Mouse (Mus musculus) testis, adult 2 months (tissue): ENCODE results near the gene Inpp5f. TPM values are rescaled to one million over a fixed set of nuclear protein-coding genes. Genes with fewer than 3 reads are reported as not detected.

ENCODE experiments used
- H3K27ac ChIP-seq: fragments of 200-500 bp; 2 replicates; pipeline ENCODE4 v1.5.1; 2012; ENCODE audit warnings: low read depth, low read length; ENCODE audit not compliant: control insufficient read depth, insufficient read depth
- H3K27me3 ChIP-seq: fragments of 200-500 bp; 2 replicates; pipeline ENCODE4 v1.6.1; 2012; ENCODE audit warnings: mild to moderate bottlenecking, low read length, moderate library complexity; ENCODE audit not compliant: control insufficient read depth, insufficient read depth
- H3K36me3 ChIP-seq: fragments of 200-500 bp; 2 replicates; pipeline ENCODE4 v1.6.1; 2012; ENCODE audit warnings: mild to moderate bottlenecking, low read length; ENCODE audit not compliant: control insufficient read depth, insufficient read depth
- H3K4me1 ChIP-seq: fragments of 200-500 bp; 2 replicates; pipeline ENCODE4 v1.6.1; 2012; ENCODE audit warnings: low read length; ENCODE audit not compliant: control insufficient read depth, insufficient read depth
- H3K4me3 ChIP-seq: fragments of 200-500 bp; 2 replicates; pipeline ENCODE4 v1.5.1; 2012; ENCODE audit warnings: low read depth, mild to moderate bottlenecking, low read length, moderate library complexity, mixed read lengths; ENCODE audit not compliant: control insufficient read depth
- CTCF ChIP-seq: fragments of 200-500 bp; IDR thresholded peaks from 2 replicates; pipeline ENCODE4 v1.5.1; 2012; ENCODE audit warnings: low read depth, mild to moderate bottlenecking, inconsistent platforms, low read length, moderate library complexity; ENCODE audit not compliant: control insufficient read depth, insufficient read depth, insufficient replicate concordance
- POLR2A ChIP-seq: fragments of 200-500 bp; IDR thresholded peaks from 2 replicates; pipeline ENCODE4 v1.6.1; 2012; ENCODE audit warnings: low read depth, mild to moderate bottlenecking, inconsistent platforms, low read length, moderate library complexity; ENCODE audit not compliant: control insufficient read depth
- polyA plus RNA-seq: library from polyadenylated mRNA; depleted of rRNA; stranded (reverse); fragments of >200 nt; gene quantifications from 2 replicates; pipeline ENCODE4 v1.2.3, GENCODE M21; 2012

Inpp5f gene
- polyA plus RNA-seq, 1 experiment = 1.5 TPM

DNA sequence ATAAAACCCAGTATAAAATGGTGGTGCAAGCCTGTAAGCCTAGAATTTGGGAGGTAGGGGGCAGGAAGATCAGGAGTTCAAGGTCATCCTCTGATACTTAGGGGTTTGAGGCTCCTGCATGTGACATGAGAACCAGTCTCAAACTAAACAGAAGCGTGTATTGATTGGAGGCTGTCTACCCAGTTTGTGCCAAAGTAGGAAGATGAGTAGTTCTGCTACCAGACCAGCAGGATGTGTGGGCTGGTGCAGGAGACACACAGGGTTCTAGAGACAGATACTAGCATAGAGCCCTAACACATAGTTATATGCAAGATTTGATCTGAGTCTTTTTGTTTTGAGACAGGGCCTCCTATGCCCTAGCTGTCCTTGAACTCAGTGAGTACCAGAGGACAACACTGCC lies 9.1 kb downstream of the Inpp5f start:
- TF ChIP-seq CTCF (no peak), POLR2A (no peak)
- H3K4me3 ChIP-seq = no peak overlapping the region
- no peak overlapping the region for H3K27ac ChIP-seq
- no peaks in the 10 kb centered on the region for H3K27me3 ChIP-seq
- no peaks in the 10 kb centered on the region for H3K4me1 ChIP-seq
- no peaks in the 10 kb centered on the region for H3K36me3 ChIP-seq

DNA sequence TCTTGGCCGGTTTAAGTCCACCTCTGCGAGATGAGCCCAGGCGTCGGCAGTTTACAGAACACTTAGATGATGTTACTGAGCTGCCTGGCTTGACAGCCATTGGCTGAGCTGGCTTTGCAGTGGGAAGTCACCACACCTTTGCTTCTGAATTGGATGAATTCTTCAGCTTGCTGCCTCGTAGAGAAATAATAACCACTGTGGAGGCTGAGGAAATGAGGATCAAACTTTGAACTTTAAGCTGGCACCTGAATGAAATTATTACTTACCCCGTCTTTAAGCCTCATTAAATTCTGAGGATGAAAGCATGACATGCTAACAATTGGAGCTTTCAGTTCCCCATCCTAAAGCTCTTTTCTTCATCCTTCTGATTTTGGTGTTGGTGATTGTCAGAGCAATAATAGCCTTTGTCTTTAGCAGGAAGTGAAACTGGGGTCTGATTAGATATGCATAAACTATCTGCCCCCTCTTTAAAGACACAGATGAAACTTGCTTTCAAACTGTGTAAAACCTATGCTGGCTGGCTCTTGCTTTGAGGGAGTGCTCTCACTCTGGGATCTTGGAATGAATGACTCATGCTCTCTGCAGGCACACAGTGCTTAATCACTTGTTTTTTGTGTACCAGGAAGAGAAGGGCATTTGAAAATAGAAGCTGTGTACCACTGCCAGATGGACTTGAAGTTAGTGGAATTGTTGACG lies 11.3 kb downstream of the Inpp5f start:
- no peaks in the 10 kb centered on the region for H3K36me3 ChIP-seq
- H3K4me3 ChIP-seq = no peak overlapping the region
- H3K4me1 ChIP-seq = no peaks in the 10 kb centered on the region
- no peak for TF ChIP-seq POLR2A
- no peak for TF ChIP-seq CTCF
- 0 out of 2 replicates have a peak overlapping the region, but pooled peaks have one; percentile 21 for H3K27ac ChIP-seq
- no peaks in the 10 kb centered on the region for H3K27me3 ChIP-seq

GRCm38 (mm10) chr7:128622994-128623393 lies 11.9 kb downstream of the Inpp5f start:
- Histone ChIP-seq H3K4me3 (no peak overlapping the region), H3K27ac (no peak overlapping the region), H3K4me1 (no peaks in the 10 kb centered on the region), H3K36me3 (no peaks in the 10 kb centered on the region), H3K27me3 (no peaks in the 10 kb centered on the region)
- TF ChIP-seq POLR2A = no peak
- TF ChIP-seq CTCF = no peak

- TF ChIP-seq CTCF = no peak
- no peak for TF ChIP-seq POLR2A
- Histone ChIP-seq H3K4me1 (no peaks in the 10 kb centered on the region), H3K36me3 (no peaks in the 10 kb centered on the region), H3K27ac (no peak overlapping the region), H3K4me3 (no peak overlapping the region), H3K27me3 (no peaks in the 10 kb centered on the region)
Observed at GRCm38 (mm10) chr7:128625382-128625781, 14.3 kb downstream of the Inpp5f start.

DNA sequence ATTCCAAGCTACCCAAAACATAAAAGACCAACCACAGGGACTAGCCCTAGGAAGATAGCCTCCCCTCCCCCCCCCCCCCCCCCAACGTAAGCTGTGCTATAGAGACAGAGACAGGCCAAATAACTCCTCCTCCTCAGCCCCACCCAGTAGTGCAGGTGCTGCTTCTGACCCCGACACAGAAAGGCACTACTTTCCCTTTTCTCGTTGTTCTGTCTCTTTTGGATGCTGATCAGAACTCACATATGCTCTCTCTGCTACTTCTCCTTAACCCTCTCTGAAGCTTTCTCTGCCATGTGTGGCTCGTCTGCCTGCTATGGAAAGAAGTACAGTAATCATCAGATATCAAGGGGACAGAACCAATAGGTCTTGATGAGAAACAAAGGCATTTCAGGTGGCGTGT lies 15.5 kb downstream of the Inpp5f start:
- Histone ChIP-seq H3K4me1 (no peaks in the 10 kb centered on the region), H3K36me3 (no peaks in the 10 kb centered on the region), H3K27ac (no peak overlapping the region), H3K4me3 (no peak overlapping the region), H3K27me3 (no peaks in the 10 kb centered on the region)
- TF ChIP-seq POLR2A (no peak), CTCF (no peak)

DNA sequence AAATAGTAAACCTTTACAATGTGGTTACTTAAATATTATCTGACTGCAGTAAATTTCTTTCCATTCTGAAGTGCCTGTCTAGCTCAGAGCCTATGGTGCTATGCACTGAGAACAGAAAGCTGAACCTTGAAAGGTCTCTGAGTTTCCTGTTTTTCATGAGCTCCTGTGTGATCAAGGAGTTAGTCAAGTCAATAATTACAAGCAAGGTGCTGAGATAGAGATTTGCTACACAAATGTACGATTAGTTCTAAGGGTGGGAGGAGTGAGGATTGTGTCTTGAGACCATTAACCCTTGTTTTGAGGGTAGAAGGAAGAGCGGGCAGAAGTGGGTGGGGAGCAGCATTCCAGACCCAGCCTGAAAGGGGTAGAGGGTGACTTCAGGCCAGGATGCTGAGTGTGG lies 16.1 kb downstream of the Inpp5f start:
- H3K27ac ChIP-seq = no peak overlapping the region
- no peaks in the 10 kb centered on the region for H3K36me3 ChIP-seq
- no peaks in the 10 kb centered on the region for H3K4me1 ChIP-seq
- no peak overlapping the region for H3K4me3 ChIP-seq
- no peaks in the 10 kb centered on the region for H3K27me3 ChIP-seq
- TF ChIP-seq POLR2A = no peak

GRCm38 (mm10) chr7:128627723-128628122 lies 16.6 kb downstream of the Inpp5f start:
- Histone ChIP-seq H3K4me3 (no peak overlapping the region), H3K36me3 (no peaks in the 10 kb centered on the region), H3K27ac (no peak overlapping the region), H3K4me1 (no peaks in the 10 kb centered on the region), H3K27me3 (no peaks in the 10 kb centered on the region)
- TF ChIP-seq POLR2A (no peak), CTCF (no peak)

DNA sequence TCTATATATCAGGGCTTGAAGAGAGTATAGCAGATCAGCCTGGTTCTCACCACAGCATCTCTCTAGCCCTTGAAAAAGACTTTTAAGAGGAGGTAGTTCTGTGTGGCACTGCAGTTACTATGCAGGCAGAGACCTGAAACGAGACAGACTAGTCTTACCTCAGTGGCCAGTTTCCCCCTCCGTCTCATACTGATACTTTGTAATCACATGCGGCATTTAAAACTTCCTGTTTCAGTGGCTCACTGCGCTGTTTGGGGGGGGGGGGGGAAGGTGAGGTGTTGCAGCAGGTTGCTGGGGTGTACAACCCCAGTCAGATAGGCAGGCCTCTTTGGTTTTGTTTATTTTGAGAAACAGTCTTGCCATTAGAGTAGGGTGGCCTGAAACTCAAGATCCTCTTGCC lies 22.0 kb downstream of the Inpp5f start:
- no peaks in the 10 kb centered on the region for H3K27me3 ChIP-seq

More for the DNA sequence above, 22.0 kb downstream of the Inpp5f start:
- Histone ChIP-seq H3K36me3 (no peaks in the 10 kb centered on the region), H3K4me1 (no peaks in the 10 kb centered on the region), H3K27ac (no peak overlapping the region), H3K4me3 (no peak overlapping the region)
- no peak for TF ChIP-seq CTCF
- TF ChIP-seq POLR2A = no peak
